Mouse (Mus musculus): ENCODE results near the gene Calhm4. TPM values are rescaled to one million over a fixed set of nuclear protein-coding genes. Genes with fewer than 3 reads are reported as not detected.
"Not testable (repeated sequence)": the region's sequence is repeated elsewhere in the genome, so short reads cannot be mapped to it uniquely, and the experiment has no call there.

Calhm4 gene
- polyA plus RNA-seq, 2 experiments, result not detected

- no peak overlapping the region for H3K9ac ChIP-seq (replicated peaks)
- H3K36me3 ChIP-seq (replicated peaks; ENCODE audit: control insufficient read depth, insufficient read depth, low read depth), result peaks cover 5% of the 10 kb centered on the region
- ATAC-seq (ENCODE audit: insufficient read depth), result 0 out of 2 replicates have a peak, but pooled peaks have one; percentile 15
- no peak for DNase-seq (ENCODE audit: low read depth in 3 of 3, low spot score in 3 of 3)
- H3K4me3 ChIP-seq (ENCODE audit: insufficient read depth in 1 of 2, low read depth in 2 of 2, low read length in 2 of 2), result no peak overlapping the region
- no peak overlapping the region for H3K4me2 ChIP-seq (ENCODE audit: low read depth)
- no peaks in the 10 kb centered on the region for H3K27me3 ChIP-seq (ENCODE audit: control insufficient read depth, insufficient read depth, low read length)
- H3K4me1 ChIP-seq (replicated peaks; ENCODE audit: control insufficient read depth in 2 of 2, insufficient read depth in 2 of 2, low read length in 1 of 2), result peaks cover 0 to 3% of the 10 kb centered on the region in 2 experiments; a peak in 1 of 4 replicates
- no peaks in the 10 kb centered on the region for H3K9me3 ChIP-seq (ENCODE audit: control insufficient read depth, low read length)
- no peak overlapping the region for H3K27ac ChIP-seq
- TF ChIP-seq CTCF (IDR thresholded peaks at IDR 0.05; ENCODE audit: low read depth) (no peak), EP300 (IDR thresholded peaks at IDR 0.05; ENCODE audit: low read depth) (no peak)
These were observed 45.7 kb downstream of the Calhm4 start for GRCm38 (mm10) chr10:33998397-33998796.

DNA sequence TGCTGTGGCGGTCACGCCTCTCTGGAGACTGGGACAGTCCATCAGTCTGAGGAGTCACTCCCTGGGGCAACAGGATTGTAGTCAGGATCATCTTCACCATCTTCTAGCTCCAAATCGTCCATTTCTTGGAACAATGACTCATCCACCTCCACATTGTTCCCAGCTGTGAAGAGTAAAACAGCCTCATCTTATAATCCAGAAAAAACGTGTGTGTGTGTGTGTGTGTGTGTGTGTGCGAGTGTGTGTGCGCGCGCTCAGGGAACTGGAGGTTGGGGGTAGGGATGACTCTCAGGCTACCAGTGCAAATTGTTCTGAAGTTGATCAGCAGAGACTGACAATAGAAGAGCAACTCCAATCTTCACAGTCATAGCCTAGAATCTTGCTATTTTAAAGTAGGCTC is 47.4 kb downstream of the Calhm4 start:
- 74% methylated on average over 6 of the region's 8 CpGs for WGBS (ENCODE audit: insufficient replicate concordance)

More for the DNA sequence above, 47.4 kb downstream of the Calhm4 start:
- not testable (repeated sequence) for H3K9ac ChIP-seq (replicated peaks); ATAC-seq (ENCODE audit: insufficient read depth); H3K4me2 ChIP-seq (ENCODE audit: low read depth); H3K4me1 ChIP-seq (replicated peaks; ENCODE audit: control insufficient read depth in 2 of 2, insufficient read depth in 2 of 2, low read length in 1 of 2); H3K36me3 ChIP-seq (replicated peaks; ENCODE audit: control insufficient read depth, insufficient read depth, low read depth); DNase-seq (ENCODE audit: low read depth in 3 of 3, low spot score in 3 of 3); H3K4me3 ChIP-seq (ENCODE audit: insufficient read depth in 1 of 2, low read depth in 2 of 2, low read length in 2 of 2); H3K27ac ChIP-seq; H3K27me3 ChIP-seq (ENCODE audit: control insufficient read depth, insufficient read depth, low read length); H3K9me3 ChIP-seq (ENCODE audit: control insufficient read depth, low read length)

Other genes starting within 250 kb of the Calhm4 start
- gene Sult3a1, start 186.6 kb downstream of the Calhm4 start, polyA plus RNA-seq (2012; rRNA removed), result 0.03 TPM in 1 of 2 replicates, not detected in the other
- gene Sult3a1, start 186.6 kb downstream of the Calhm4 start, polyA plus RNA-seq (2014; fragmentation: Nextera tagmentation; extraction: Ambion mirVana), result not detected in 2 replicates
- gene Rsph4a, start 139.2 kb downstream of the Calhm4 start, polyA plus RNA-seq (2012; rRNA removed), result not detected in 2 replicates
- gene Rsph4a, start 139.2 kb downstream of the Calhm4 start, polyA plus RNA-seq (2014; fragmentation: Nextera tagmentation; extraction: Ambion mirVana), result not detected in 2 replicates
- gene Zup1, start 93.0 kb downstream of the Calhm4 start, polyA plus RNA-seq (2012; rRNA removed), result 3.0 and 3.9 TPM in 2 replicates
- gene Zup1, start 93.0 kb downstream of the Calhm4 start, polyA plus RNA-seq (2014; fragmentation: Nextera tagmentation; extraction: Ambion mirVana), result 6.8 and 7.3 TPM in 2 replicates
- gene Rwdd1, start 24.7 kb downstream of the Calhm4 start, polyA plus RNA-seq (2012; rRNA removed), result 15.7 and 30.7 TPM in 2 replicates
- gene Rwdd1, start 24.7 kb downstream of the Calhm4 start, polyA plus RNA-seq (2014; fragmentation: Nextera tagmentation; extraction: Ambion mirVana), result 47.6 and 49.6 TPM in 2 replicates
- gene Trappc3l, start 6.7 kb downstream of the Calhm4 start, polyA plus RNA-seq (2012; rRNA removed), result not detected in 2 replicates
- not detected in 2 replicates for gene Trappc3l, start 6.7 kb downstream of the Calhm4 start, polyA plus RNA-seq (2014; fragmentation: Nextera tagmentation; extraction: Ambion mirVana)
- 0.01 and 0.02 TPM in 2 replicates for gene Calhm5, start 52.2 kb upstream of the Calhm4 start, polyA plus RNA-seq (2012; rRNA removed)
- 0.01 TPM in 1 of 2 replicates, not detected in the other for gene Calhm5, start 52.2 kb upstream of the Calhm4 start, polyA plus RNA-seq (2014; fragmentation: Nextera tagmentation; extraction: Ambion mirVana)
- 0.81 and 1.1 TPM in 2 replicates for gene Calhm6, start 83.7 kb upstream of the Calhm4 start, polyA plus RNA-seq (2012; rRNA removed)
- 1.2 and 1.3 TPM in 2 replicates for gene Calhm6, start 83.7 kb upstream of the Calhm4 start, polyA plus RNA-seq (2014; fragmentation: Nextera tagmentation; extraction: Ambion mirVana)
- 2.7 and 2.8 TPM in 2 replicates for gene Dse, start 163.4 kb upstream of the Calhm4 start, polyA plus RNA-seq (2012; rRNA removed)
- gene Dse, start 163.4 kb upstream of the Calhm4 start, polyA plus RNA-seq (2014; fragmentation: Nextera tagmentation; extraction: Ambion mirVana), result 5.7 and 6.1 TPM in 2 replicates
- gene Tspyl1, start 237.9 kb upstream of the Calhm4 start, polyA plus RNA-seq (2012; rRNA removed), result 8.4 and 11.2 TPM in 2 replicates
- 13.0 and 13.5 TPM in 2 replicates for gene Tspyl1, start 237.9 kb upstream of the Calhm4 start, polyA plus RNA-seq (2014; fragmentation: Nextera tagmentation; extraction: Ambion mirVana)

Data from liver, embryonic 14.5 days (tissue).